Mouse (Mus musculus) cerebellum, adult 8-10 months (tissue): Measurements from ENCODE around the gene S1pr1.

Experiments
- DNase-seq: peaks from one replicate; pipeline ENCODE4 v3.0.0; 2022

The S1pr1 gene

GRCm38 (mm10) chr3:115672965-115673662 is 41.8 kb downstream of the S1pr1 start:
- DNase-seq = no peak

GRCm38 (mm10) chr3:115669230-115669629 is 45.6 kb downstream of the S1pr1 start:
- DNase-seq = no peak

GRCm38 (mm10) chr3:115667182-115667581 is 47.7 kb downstream of the S1pr1 start:
- no peak for DNase-seq

- no peak for DNase-seq
These were observed 48.3 kb downstream of the S1pr1 start for GRCm38 (mm10) chr3:115666547-115666946.

- DNase-seq = no peak
These were observed 50.4 kb downstream of the S1pr1 start for GRCm38 (mm10) chr3:115664497-115664896.

GRCm38 (mm10) chr3:115660701-115661460 is 54.0 kb downstream of the S1pr1 start:
- peak; percentile 13 for DNase-seq
